Mouse (Mus musculus) liver, embryonic 14.5 days (tissue): ENCODE measurements at regions not wholly inside any gene's neighbourhood (a gene's known extent, or its start where the extent isn't known, plus 50 kb on each side); places are given as distances from the start of the nearest gene placed in this dataset.

ENCODE experiments used
- CTCF ChIP-seq: IDR thresholded peaks from 2 replicates; pipeline ENCODE4 v1.5.1; 2016; ENCODE audit warnings: antibody characterized with exemption, low read depth, control low read depth
- EP300 ChIP-seq: IDR thresholded peaks from 2 replicates; pipeline ENCODE4 v1.6.1; 2016; ENCODE audit warnings: antibody characterized with exemption, low read depth

GRCm38 (mm10) chr4:124332416-124332815 is 278.2 kb downstream of the 3100002H09Rik start:
- no peak for TF ChIP-seq EP300
- TF ChIP-seq CTCF: no peak
